Mouse (Mus musculus): ENCODE data around the gene Olfr1393. TPM values are rescaled to one million over a fixed set of nuclear protein-coding genes. Genes with fewer than 3 reads are reported as not detected.

Olfr1393 gene
- total and polyA plus RNA-seq, 2 experiments from 2014 or later, result 0.10 TPM; not detected in 1

DNA sequence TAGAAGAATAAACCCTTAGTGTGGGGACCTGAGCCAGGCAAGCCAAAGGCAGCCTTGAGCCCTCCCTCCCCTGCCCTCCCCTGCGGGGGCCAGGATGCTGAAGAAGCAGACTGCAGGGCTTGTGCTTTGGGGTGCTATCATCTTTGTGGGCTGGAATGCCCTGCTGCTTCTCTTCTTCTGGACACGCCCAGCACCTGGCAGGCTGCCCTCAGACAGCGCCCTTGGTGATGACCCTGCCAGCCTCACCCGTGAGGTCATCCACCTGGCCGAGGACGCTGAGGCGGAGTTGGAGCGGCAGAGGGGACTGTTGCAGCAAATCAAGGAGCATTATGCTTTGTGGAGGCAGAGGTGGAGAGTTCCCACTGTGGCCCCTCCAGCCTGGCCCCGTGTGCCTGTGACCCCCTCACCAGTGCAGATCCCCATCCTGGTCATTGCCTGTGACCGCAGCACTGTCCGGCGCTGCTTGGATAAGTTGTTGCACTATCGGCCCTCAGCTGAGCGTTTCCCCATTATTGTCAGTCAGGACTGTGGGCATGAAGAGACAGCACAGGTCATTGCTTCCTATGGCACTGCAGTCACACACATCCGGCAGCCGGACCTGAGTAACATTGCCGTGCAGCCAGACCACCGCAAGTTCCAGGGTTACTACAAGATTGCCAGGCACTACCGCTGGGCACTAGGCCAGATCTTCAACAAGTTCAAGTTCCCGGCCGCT, 17.3 kb upstream of the Olfr1393 start:
- Histone ChIP-seq H3K9me3 (ENCODE audit: low read length) (no peaks in the 10 kb centered on the region), H3K27me3 (ENCODE audit: insufficient read depth, low read length) (no peaks in the 10 kb centered on the region), H3K4me3 (ENCODE audit: low read length) (no peak overlapping the region), H3K9ac (replicated peaks; ENCODE audit: low read length) (no peak overlapping the region), H3K27ac (no peak overlapping the region), H3K36me3 (ENCODE audit: insufficient read depth, low read length) (peaks cover 13% of the 10 kb centered on the region; the same call in 1 of the 2 replicates), H3K4me2 (ENCODE audit: low read depth, low read length) (no peak overlapping the region), H3K4me1 (ENCODE audit: insufficient read depth, low read length) (no peaks in the 10 kb centered on the region)
- 88% methylated on average over 21 of the region's 21 CpGs for WGBS
- no peak for ATAC-seq
- TF ChIP-seq CTCF (IDR thresholded peaks at IDR 0.05; ENCODE audit: low read depth), result no peak
- no peak for DNase-seq (ENCODE audit: low spot score)

GRCm38 (mm10) chr11:49261313-49261855, 16.7 kb upstream of the Olfr1393 start:
- no peak for ATAC-seq
- no peaks in the 10 kb centered on the region for H3K9me3 ChIP-seq (ENCODE audit: low read length)
- no peak overlapping the region for H3K27ac ChIP-seq

GRCm38 (mm10) chr11:49262286-49262685, 15.8 kb upstream of the Olfr1393 start:
- no peak for TF ChIP-seq CTCF (IDR thresholded peaks at IDR 0.05; ENCODE audit: low read depth)
- H3K9me3 ChIP-seq (ENCODE audit: low read length), result no peaks in the 10 kb centered on the region
- H3K4me2 ChIP-seq (ENCODE audit: low read depth, low read length), result no peak overlapping the region
- DNase-seq (ENCODE audit: low spot score), result no peak
- H3K27me3 ChIP-seq (ENCODE audit: insufficient read depth, low read length), result no peaks in the 10 kb centered on the region
- ATAC-seq, result no peak
- H3K36me3 ChIP-seq (ENCODE audit: insufficient read depth, low read length), result peaks cover 13% of the 10 kb centered on the region; the same call in 1 of the 2 replicates
- no peak overlapping the region for H3K9ac ChIP-seq (replicated peaks; ENCODE audit: low read length)
- H3K4me3 ChIP-seq (ENCODE audit: low read length), result no peak overlapping the region
- H3K4me1 ChIP-seq (ENCODE audit: insufficient read depth, low read length), result no peaks in the 10 kb centered on the region
- H3K27ac ChIP-seq, result no peak overlapping the region
- 77% methylated on average over 5 of the region's 5 CpGs for WGBS

More at GRCm38 (mm10) chr11:49261313-49261855, 16.7 kb upstream of the Olfr1393 start:
- H3K4me2 ChIP-seq (ENCODE audit: low read depth, low read length), result no peak overlapping the region
- TF ChIP-seq CTCF (IDR thresholded peaks at IDR 0.05; ENCODE audit: low read depth), result no peak
- no peak overlapping the region for H3K9ac ChIP-seq (replicated peaks; ENCODE audit: low read length)
- no peaks in the 10 kb centered on the region for H3K27me3 ChIP-seq (ENCODE audit: insufficient read depth, low read length)
- DNase-seq (ENCODE audit: low spot score), result no peak
- H3K4me1 ChIP-seq (ENCODE audit: insufficient read depth, low read length), result no peaks in the 10 kb centered on the region
- H3K36me3 ChIP-seq (ENCODE audit: insufficient read depth, low read length), result peaks cover 13% of the 10 kb centered on the region; the same call in 1 of the 2 replicates
- H3K4me3 ChIP-seq (ENCODE audit: low read length), result no peak overlapping the region
- 89% methylated on average over 14 of the region's 14 CpGs for WGBS

- Histone ChIP-seq H3K4me1 (ENCODE audit: insufficient read depth, low read length) (no peaks in the 10 kb centered on the region), H3K27me3 (ENCODE audit: insufficient read depth, low read length) (no peaks in the 10 kb centered on the region), H3K9me3 (ENCODE audit: low read length) (no peaks in the 10 kb centered on the region), H3K4me3 (ENCODE audit: low read length) (no peak overlapping the region), H3K27ac (no peak overlapping the region), H3K4me2 (ENCODE audit: low read depth, low read length) (no peak overlapping the region), H3K9ac (replicated peaks; ENCODE audit: low read length) (no peak overlapping the region), H3K36me3 (ENCODE audit: insufficient read depth, low read length) (peaks cover 13% of the 10 kb centered on the region; the same call in 1 of the 2 replicates)
- WGBS, result 86% methylated on average over 6 of the region's 6 CpGs
- DNase-seq (ENCODE audit: low spot score) (no peak), ATAC-seq (no peak)
- no peak for TF ChIP-seq CTCF (IDR thresholded peaks at IDR 0.05; ENCODE audit: low read depth)
These were observed 15.0 kb upstream of the Olfr1393 start for GRCm38 (mm10) chr11:49263149-49263548.

GRCm38 (mm10) chr11:49264081-49264480, 14.0 kb upstream of the Olfr1393 start:
- WGBS, result 91% methylated on average over 7 of the region's 7 CpGs
- no peak for ATAC-seq

GRCm38 (mm10) chr11:49264622-49265021, 13.5 kb upstream of the Olfr1393 start:
- Histone ChIP-seq H3K9me3 (ENCODE audit: low read length) (no peaks in the 10 kb centered on the region), H3K36me3 (ENCODE audit: insufficient read depth, low read length) (peaks cover 13% of the 10 kb centered on the region; the same call in 1 of the 2 replicates), H3K4me3 (ENCODE audit: low read length) (no peak overlapping the region), H3K9ac (replicated peaks; ENCODE audit: low read length) (no peak overlapping the region), H3K4me1 (ENCODE audit: insufficient read depth, low read length) (no peaks in the 10 kb centered on the region), H3K4me2 (ENCODE audit: low read depth, low read length) (no peak overlapping the region), H3K27ac (no peak overlapping the region), H3K27me3 (ENCODE audit: insufficient read depth, low read length) (no peaks in the 10 kb centered on the region)
- ATAC-seq, result no peak
- DNase-seq (ENCODE audit: low spot score), result no peak
- no peak for TF ChIP-seq CTCF (IDR thresholded peaks at IDR 0.05; ENCODE audit: low read depth)
- 85% methylated on average over 11 of the region's 11 CpGs for WGBS

More at GRCm38 (mm10) chr11:49264081-49264480, 14.0 kb upstream of the Olfr1393 start:
- no peak for TF ChIP-seq CTCF (IDR thresholded peaks at IDR 0.05; ENCODE audit: low read depth)
- Histone ChIP-seq H3K4me3 (ENCODE audit: low read length) (no peak overlapping the region), H3K36me3 (ENCODE audit: insufficient read depth, low read length) (peaks cover 13% of the 10 kb centered on the region; the same call in 1 of the 2 replicates), H3K4me1 (ENCODE audit: insufficient read depth, low read length) (no peaks in the 10 kb centered on the region), H3K9me3 (ENCODE audit: low read length) (no peaks in the 10 kb centered on the region), H3K27me3 (ENCODE audit: insufficient read depth, low read length) (no peaks in the 10 kb centered on the region), H3K4me2 (ENCODE audit: low read depth, low read length) (no peak overlapping the region), H3K27ac (no peak overlapping the region), H3K9ac (replicated peaks; ENCODE audit: low read length) (no peak overlapping the region)
- no peak for DNase-seq (ENCODE audit: low spot score)

GRCm38 (mm10) chr11:49265101-49265500, 13.0 kb upstream of the Olfr1393 start:
- H3K4me2 ChIP-seq (ENCODE audit: low read depth, low read length), result no peak overlapping the region
- peaks cover 13% of the 10 kb centered on the region; the same call in 1 of the 2 replicates for H3K36me3 ChIP-seq (ENCODE audit: insufficient read depth, low read length)
- no peak overlapping the region for H3K4me3 ChIP-seq (ENCODE audit: low read length)
- no peak overlapping the region for H3K27ac ChIP-seq
- ATAC-seq, result no peak
- H3K27me3 ChIP-seq (ENCODE audit: insufficient read depth, low read length), result no peaks in the 10 kb centered on the region
- H3K4me1 ChIP-seq (ENCODE audit: insufficient read depth, low read length), result no peaks in the 10 kb centered on the region
- no peaks in the 10 kb centered on the region for H3K9me3 ChIP-seq (ENCODE audit: low read length)
- H3K9ac ChIP-seq (replicated peaks; ENCODE audit: low read length), result no peak overlapping the region
- TF ChIP-seq CTCF (IDR thresholded peaks at IDR 0.05; ENCODE audit: low read depth), result no peak
- 79% methylated on average over 8 of the region's 8 CpGs for WGBS
- DNase-seq (ENCODE audit: low spot score), result no peak
